Mouse (Mus musculus): ENCODE measurements at regions not wholly inside any gene's neighbourhood (a gene's known extent, or its start where the extent isn't known, plus 50 kb on each side); places are given as distances from the start of the nearest gene placed in this dataset.

DNA sequence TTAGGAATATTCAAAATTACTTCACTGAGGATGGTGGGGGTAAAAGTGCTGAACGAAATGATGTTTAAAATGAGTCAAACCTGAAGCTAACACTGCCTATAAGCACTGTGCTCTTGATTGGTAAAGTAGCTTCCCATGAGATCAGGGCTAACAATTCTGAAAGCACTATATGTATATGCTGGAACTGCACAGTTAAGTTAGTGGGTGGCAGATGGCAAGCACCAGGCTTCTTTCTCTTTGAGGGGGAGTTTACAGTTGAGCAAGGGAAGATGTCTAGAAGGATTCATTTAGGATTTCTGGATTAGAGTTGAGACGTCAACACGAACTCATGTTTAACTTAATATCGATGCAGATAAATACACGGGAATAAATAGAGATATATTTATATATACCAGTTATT, 195.7 kb upstream of the Fn1 start:
- TF ChIP-seq POLR2A (IDR thresholded peaks at IDR 0.05; ENCODE audit: low read depth, low read length) (no peak), CTCF (IDR thresholded peaks at IDR 0.05; ENCODE audit: borderline replicate concordance, insufficient read depth, low read length) (no peak)
